Mouse (Mus musculus) limb, embryonic 14.5 days (tissue): Measurements from ENCODE around the gene Rraga. TPM values are rescaled to one million over a fixed set of nuclear protein-coding genes. Genes with fewer than 3 reads are reported as not detected.

ENCODE experiments used
- ATAC-seq: fragments of 200-750 bp; cut with Nextera tagmentation; 2 replicates; pipeline ENCODE4 v1.8.0; 2017; ENCODE audit warnings: low read depth, moderate number of reproducible peaks, moderate TSS enrichment; ENCODE audit not compliant: low FRiP score
- DNase-seq: peaks from one replicate; pipeline ENCODE4 v3.0.0-alpha.2; 2015; ENCODE audit warnings: low spot score
- H3K27ac ChIP-seq: fragments of 300-500 bp; sonication (generic); replicated peaks from 2 replicates; pipeline ENCODE4 v1.5.1; 2014; ENCODE audit warnings: low read depth, mild to moderate bottlenecking, low read length, moderate library complexity, mixed read lengths
- H3K27me3 ChIP-seq: fragments of 300-500 bp; sonication (generic); 2 replicates; pipeline ENCODE4 v1.6.1; 2014; ENCODE audit warnings: low read length, mixed read lengths; ENCODE audit not compliant: control insufficient read depth, insufficient read depth
- H3K36me3 ChIP-seq: fragments of 300-500 bp; sonication (generic); 2 replicates; pipeline ENCODE4 v1.6.1; 2014; ENCODE audit warnings: mild to moderate bottlenecking, low read length, moderate library complexity, mixed read lengths; ENCODE audit not compliant: control insufficient read depth, insufficient read depth
- H3K4me1 ChIP-seq: fragments of 300-500 bp; sonication (generic); 2 replicates; pipeline ENCODE4 v1.6.1; 2014; ENCODE audit warnings: antibody characterized with exemption, low read length, mixed read lengths; ENCODE audit not compliant: control insufficient read depth, insufficient read depth
- H3K4me2 ChIP-seq: fragments of 300-500 bp; sonication (generic); replicated peaks from 2 replicates; pipeline ENCODE4 v1.6.1; 2014; ENCODE audit warnings: low read depth, mild to moderate bottlenecking, low read length, moderate library complexity; ENCODE audit not compliant: severe bottlenecking
- H3K4me3 ChIP-seq: fragments of 300-500 bp; sonication (generic); replicated peaks from 2 replicates; pipeline ENCODE4 v1.5.1; 2014; ENCODE audit warnings: low read length
- H3K9ac ChIP-seq: fragments of 300-500 bp; sonication (generic); 2 replicates; pipeline ENCODE4 v1.6.1; 2014; ENCODE audit warnings: mild to moderate bottlenecking, low read depth, low read length, moderate library complexity; ENCODE audit not compliant: severe bottlenecking
- H3K9me3 ChIP-seq: fragments of 300-500 bp; sonication (generic); 2 replicates; pipeline ENCODE4 v1.6.1; 2016; ENCODE audit warnings: low read length; ENCODE audit not compliant: control insufficient read depth
- POLR2A ChIP-seq: fragments of 200-500 bp; IDR thresholded peaks from 2 replicates; pipeline ENCODE4 v1.8.0; 2012; ENCODE audit warnings: inconsistent platforms, mild to moderate bottlenecking, moderate library complexity, borderline replicate concordance; ENCODE audit not compliant: insufficient read depth, insufficient read length; ENCODE audit errors: extremely low read depth
- WGBS: fragments of 180-500 bp; shearing (Covaris S2); extraction: QIAGEN DNeasy Blood & Tissue Kit; methylation state at CpG from one replicate; pipeline ENCODE4 v1.1.7; 2014; 5-methylcytosine and 5-hydroxymethylcytosine counted together
- polyA plus RNA-seq, 2 experiments: library from polyadenylated mRNA; depleted of rRNA in 1 of 2; stranded (reverse) in 1 of 2; unstranded in 1 of 2; fragments of >200 nt; fragmentation: Nextera tagmentation in 1 of 2; extraction: Ambion mirVana in 1 of 2; gene quantifications; 2 replicates each; pipeline versions ENCODE4 v1.2.1 to v1.2.3; 2012 to 2014

Gene Rraga
- polyA plus RNA-seq, 2 experiments: 96.1 to 112 TPM

DNA sequence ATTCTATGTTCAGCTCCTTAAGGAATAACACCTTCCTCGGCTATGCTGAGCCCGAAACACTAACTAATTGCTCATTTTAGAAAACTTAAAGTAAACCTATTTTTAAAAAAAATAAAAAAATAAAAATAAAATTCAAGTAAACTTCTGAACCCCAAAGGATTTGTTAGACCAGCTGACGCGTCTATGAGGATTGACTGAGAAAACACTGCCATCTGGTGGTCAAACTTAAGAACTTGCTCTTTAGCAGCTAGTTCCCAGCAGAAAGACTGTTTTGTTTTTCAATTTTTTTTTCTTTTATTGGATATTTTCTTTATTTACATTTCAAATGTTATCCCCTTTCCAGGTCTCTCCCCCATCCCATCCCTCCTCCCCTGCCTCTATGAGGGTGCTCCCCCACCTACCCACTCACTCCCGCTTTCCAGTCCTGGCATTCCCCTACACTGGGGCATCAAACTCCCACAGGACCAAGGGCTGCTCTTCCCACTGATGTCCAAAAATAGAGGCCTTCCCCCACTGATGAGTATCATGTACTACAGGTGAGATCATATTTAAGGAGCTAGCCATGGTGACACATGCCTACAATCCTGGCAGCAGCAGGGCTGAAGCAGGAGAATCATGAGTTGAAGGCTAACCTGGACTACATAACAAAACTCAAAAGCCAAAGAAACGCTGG lies 20.3 kb upstream of the Rraga start:
- Histone ChIP-seq H3K36me3 (no peaks in the 10 kb centered on the region), H3K4me3 (no peak overlapping the region), H3K27ac (no peak overlapping the region), H3K4me2 (no peak overlapping the region), H3K27me3 (no peaks in the 10 kb centered on the region), H3K4me1 (no peaks in the 10 kb centered on the region), H3K9ac (no peak overlapping the region), H3K9me3 (no peaks in the 10 kb centered on the region)
- DNase-seq: peak; percentile 92
- no peak for TF ChIP-seq POLR2A
- WGBS: 24% methylated on average over 6 of the region's 6 CpGs
- ATAC-seq: no peak

DNA sequence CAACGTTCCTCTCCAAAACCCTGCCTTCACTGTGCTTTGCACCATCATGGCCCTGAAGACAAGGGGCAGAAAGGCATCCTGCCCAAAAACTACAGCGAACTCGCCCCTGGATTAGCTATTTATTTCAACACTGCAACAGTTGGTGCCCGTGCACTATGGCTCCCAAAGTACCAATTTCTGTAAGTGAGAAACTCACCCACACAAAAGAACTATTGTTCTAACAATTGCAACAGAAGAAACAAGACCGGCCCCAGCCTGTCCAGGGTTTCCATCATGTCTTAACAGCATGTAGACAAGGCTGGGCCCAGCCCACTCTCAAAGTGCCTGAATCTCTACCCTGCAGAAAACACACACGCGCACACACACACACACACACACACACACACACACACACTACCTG lies 18.1 kb upstream of the Rraga start:
- ATAC-seq: no peak

DNA sequence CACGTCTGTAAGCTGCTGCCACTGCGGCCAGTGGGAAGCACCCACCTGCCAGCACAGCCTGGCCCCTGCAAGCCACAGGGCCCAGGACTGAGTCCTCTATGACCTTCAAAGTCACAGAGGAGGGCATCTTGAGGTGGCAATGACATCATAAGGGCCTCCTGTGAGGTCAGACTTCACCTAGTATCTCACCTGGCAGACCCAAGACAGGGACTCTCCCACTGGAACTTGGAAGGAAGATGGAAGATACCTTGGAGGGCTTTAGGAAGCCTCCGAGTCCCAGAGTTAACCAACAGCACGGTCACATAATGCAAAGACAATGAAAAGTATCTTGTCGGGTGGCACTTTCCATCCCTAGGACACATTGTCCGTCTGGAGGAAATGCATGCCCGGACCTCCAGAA lies 17.2 kb upstream of the Rraga start, which contains the start of gene Saxo1:
Gene Saxo1 (minus strand): TSS at position 101 of the 400 bp plus-strand sequence.
- H3K4me1 ChIP-seq: no peaks in the 10 kb centered on the region
- H3K4me2 ChIP-seq: no peak within 1 kb of the TSS
- H3K9ac ChIP-seq: no peak within 1 kb of the TSS
- TF ChIP-seq POLR2A: no peak
- no peak within 1 kb of the TSS for H3K27ac ChIP-seq
- no peak within 1 kb of the TSS for H3K4me3 ChIP-seq
- H3K9me3 ChIP-seq: no peaks in the 10 kb centered on the region
- DNase-seq (no peak), ATAC-seq (no peak)
- WGBS: 93% methylated on average over 7 of the region's 7 CpGs
- no peaks in the 10 kb centered on the region for H3K27me3 ChIP-seq
- no peaks in the 10 kb centered on the region for H3K36me3 ChIP-seq

More for the DNA sequence above, 18.1 kb upstream of the Rraga start:
- H3K9me3 ChIP-seq: no peaks in the 10 kb centered on the region
- H3K9ac ChIP-seq: no peak overlapping the region
- no peak for TF ChIP-seq POLR2A
- H3K27ac ChIP-seq: no peak overlapping the region
- no peak for DNase-seq
- 64% methylated on average over 7 of the region's 7 CpGs for WGBS
- no peak overlapping the region for H3K4me2 ChIP-seq
- H3K4me1 ChIP-seq: no peaks in the 10 kb centered on the region
- no peak overlapping the region for H3K4me3 ChIP-seq
- no peaks in the 10 kb centered on the region for H3K36me3 ChIP-seq
- no peaks in the 10 kb centered on the region for H3K27me3 ChIP-seq

DNA sequence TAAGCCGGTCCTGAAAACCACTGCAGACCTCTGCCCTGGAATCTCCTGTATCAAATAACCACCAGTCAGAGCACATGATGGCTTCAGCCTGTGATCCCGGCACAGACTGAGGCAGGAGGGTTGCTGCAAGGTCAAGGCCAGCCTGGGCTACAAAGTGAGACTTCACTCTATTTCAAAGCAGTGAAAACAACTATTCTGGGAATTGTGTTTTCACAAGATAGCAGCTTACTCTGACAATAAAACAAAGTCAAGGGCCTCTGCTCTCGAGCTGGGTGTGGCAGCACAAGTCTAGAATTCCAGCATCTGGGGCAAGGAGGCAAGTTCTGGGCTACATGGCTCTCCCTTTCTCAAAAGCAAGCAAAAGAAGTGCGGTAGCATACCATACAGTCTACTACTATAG lies 16.5 kb upstream of the Rraga start:
- no peak overlapping the region for H3K27ac ChIP-seq
- DNase-seq: no peak
- no peak for ATAC-seq
- H3K4me1 ChIP-seq: no peaks in the 10 kb centered on the region
- no peak for TF ChIP-seq POLR2A
- no peak overlapping the region for H3K9ac ChIP-seq
- no peaks in the 10 kb centered on the region for H3K36me3 ChIP-seq
- no peak overlapping the region for H3K4me3 ChIP-seq
- H3K9me3 ChIP-seq: no peaks in the 10 kb centered on the region
- H3K27me3 ChIP-seq: no peaks in the 10 kb centered on the region
- 67% methylated on average over 4 of the region's 4 CpGs for WGBS
- no peak overlapping the region for H3K4me2 ChIP-seq

DNA sequence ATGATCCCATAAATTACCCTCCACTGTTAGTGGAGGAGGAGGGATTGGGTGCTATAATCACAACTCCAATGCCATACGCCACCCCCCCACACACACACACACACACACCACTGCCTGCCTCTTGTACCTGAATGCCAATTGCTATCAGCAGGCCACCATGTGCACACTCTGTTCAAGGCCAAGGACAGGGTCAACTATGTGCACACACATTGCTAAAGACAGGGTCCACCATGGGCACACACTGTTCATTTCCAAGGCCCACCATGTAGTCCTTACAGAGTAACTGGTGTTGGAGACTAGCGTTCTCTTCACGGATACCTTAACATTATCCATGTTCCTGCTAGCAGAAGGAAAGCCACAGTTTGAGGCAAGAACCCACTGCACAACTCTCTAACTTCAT lies 14.4 kb upstream of the Rraga start:
- Histone ChIP-seq H3K27ac (no peak overlapping the region), H3K9ac (no peak overlapping the region), H3K9me3 (no peaks in the 10 kb centered on the region), H3K4me1 (no peaks in the 10 kb centered on the region), H3K4me2 (no peak overlapping the region), H3K36me3 (no peaks in the 10 kb centered on the region), H3K27me3 (no peaks in the 10 kb centered on the region), H3K4me3 (no peak overlapping the region)
- ATAC-seq: no peak
- 98% methylated on average over 3 of the region's 3 CpGs for WGBS
- TF ChIP-seq POLR2A: no peak
- no peak for DNase-seq
